Mouse (Mus musculus) kidney, postnatal 4 days (tissue): ENCODE measurements around the gene Ick.
"Not testable (repeated sequence)": the region's sequence is repeated elsewhere in the genome, so short reads cannot be mapped to it uniquely, and the experiment has no call there.

Experiments used
- DNase-seq, 2 experiments: peaks; one replicate each; pipeline ENCODE4 v3.0.0; 2021; ENCODE audit warnings: mixed read lengths in 2 of 2

The Ick gene

DNA sequence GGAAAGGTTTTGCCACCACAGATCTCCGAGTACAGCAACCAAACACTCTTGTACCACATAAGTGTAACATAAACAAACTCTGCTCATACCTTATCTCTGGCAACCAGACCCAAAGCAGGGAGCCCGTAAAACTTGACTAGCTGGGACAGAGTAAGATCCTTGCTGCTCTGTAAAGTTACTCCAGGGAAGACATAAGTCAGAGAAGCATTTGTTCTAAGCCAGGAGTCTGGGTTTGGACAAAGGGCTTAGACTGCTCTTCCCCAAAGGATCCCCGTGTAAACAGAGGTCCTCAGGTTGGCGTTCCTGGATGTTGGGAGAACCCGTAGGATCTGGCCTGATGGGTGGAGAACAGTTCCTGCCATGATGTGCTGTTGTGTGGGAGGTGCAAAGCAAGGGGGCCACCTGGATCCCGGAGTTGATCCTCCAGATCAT lies 3.5 kb upstream of the Ick start:
- DNase-seq: no peak

DNA sequence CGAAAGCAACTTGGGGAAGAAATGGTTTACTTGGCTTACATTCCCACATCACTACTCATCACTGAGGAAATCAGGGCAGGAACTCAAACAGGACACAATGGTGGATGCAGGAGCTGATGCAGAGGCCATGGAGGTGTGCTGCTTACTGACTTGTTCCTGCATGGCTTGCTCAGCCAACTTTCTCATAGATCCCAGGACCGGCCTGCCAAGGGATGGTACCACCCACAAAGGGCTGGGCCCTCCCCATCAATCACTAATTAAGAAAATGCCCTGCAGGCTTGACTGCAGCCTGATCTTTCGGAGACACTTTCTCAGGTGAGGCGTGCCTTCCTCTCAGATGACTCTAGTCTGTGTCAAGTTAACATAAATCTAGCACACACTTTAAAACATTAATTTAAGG lies 2.2 kb upstream of the Ick start:
- peak in 1 of 2 experiments; percentile 31 for DNase-seq

DNA sequence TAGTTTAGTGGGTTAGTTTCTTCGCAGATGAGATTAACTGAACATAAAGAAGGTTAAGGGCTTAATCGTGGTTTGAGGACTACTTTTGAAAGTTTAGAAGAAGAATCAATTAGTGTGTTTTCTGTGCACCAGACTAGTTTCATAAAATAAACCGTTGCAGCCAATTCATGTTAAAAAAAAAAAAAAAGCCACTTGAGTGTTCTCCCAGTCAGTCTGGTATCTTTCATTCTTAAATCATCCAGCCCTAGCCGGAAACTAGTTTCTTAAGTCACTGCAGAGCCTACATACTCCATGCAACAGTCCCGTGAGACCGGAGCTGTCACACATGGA lies 1.4 kb upstream of the Ick start:
- no peak for DNase-seq

DNA sequence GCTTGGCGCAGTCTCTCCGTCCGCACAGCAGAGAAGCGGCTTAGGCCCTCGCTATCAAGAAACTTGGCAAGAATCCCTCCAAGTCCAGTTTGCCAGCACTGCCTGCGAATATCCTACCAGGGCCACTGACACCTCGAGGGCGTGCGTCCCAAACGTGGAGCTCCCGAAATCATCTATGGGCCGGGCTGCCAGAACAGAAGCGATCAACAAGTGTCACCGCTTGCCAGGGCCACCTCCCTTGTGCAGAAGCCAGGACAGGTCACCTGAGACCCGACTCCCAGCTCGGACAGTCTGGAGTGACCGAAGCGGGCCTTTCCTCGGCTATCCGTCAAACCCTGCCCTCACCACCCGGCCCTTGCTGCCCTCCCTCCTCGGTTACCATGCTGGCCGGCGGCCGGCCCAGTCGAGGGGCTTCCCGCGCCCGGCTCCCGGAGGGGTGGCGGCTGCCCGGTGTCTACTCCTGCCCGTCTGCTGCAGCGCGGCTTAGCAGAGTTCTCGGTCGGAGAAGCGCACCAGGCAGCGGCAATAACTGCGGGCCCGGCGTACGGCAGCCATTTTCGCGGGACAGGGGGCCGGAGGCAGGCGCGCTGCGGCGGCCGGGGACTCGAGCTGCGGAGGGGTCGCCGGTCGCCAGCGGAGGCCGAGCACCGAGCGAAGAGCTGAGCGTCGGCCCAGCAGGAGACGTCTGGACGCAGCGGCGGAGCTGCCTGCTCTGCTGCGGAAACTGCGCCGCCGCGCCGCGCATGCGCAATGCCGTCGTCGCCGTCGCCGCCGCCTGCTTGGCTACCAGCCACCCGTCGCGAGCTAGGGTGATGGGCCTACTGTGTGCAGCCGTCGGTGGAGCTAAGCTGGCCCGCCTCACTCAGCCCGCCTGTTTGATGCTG lies 838 bp upstream of the Ick start:
- DNase-seq: peak; percentile 85 to 90

DNA sequence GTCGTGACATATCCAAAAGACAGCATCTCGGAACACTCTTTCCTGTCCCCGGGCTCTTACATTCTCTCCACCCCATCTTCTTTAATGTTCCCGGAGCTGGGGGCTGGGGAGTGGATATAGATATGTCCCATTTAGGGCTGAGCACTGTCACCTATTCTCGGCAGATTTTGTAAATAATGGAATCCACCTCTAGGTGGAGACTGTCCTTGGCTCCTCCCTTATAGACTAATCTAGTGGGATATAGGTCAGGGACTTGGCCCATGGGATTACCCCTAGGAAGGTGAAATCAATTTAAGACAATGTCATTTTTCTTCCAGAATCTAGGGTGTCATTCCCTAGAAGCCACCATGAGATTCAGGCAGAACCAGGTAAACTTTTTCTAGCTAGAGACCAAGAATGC lies 664 bp downstream of the Ick start:
- no peak for DNase-seq

DNA sequence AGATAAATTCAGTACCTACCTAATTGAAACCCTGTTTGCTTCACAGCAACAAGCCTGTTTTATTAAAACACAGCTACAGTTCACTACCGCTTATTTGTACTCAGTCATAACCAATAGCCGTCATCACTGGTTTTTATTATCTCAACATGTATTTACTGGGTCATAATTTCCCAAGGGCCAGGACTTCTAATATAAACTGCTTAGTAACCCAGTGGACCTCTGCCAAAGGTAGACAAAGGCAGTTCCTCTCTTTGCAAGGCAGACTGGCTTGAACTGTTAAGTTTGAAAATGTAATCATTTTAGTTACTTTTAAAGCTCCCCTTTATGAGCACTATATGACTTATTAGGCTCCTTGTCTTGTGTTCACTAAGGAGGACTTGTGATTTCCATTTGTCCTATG lies 2.5 kb downstream of the Ick start:
- DNase-seq: no peak

DNA sequence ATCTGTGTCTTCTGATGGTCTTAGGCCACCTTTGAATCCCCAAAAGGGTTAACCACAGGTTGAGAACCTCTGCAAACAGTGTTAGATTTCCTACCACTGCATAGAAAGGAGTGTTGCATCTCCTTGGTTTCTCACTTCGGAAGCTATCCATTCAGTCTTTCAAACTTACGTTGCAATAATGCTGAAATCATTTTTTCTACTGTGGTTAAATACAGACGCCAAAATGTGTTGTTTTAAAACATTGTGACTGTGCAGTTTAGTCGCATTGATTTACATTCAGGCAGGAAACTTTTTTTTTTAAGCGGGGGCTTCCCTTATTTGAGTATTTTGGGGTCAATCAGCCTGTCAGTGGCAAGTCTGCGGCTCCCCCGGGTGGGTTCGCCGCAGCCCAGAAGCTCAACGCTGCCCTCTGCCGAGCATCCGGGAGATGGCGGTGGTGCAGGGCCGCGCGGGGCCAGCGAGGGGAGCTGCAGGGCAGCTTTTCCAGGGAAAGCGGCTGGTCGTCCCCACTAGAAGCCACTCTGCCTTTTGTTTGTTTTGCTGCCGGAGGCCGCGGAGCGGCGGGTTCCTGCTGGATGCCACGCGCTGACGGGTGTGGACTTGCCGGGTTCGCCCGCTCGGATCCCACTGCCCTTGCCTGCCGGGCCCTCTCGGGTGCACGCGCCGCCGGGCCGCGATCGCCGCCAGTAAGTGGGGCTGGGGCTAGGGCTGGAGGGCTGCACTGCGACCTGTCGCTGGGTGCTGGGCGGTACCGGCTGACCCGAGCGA lies 4.0 kb downstream of the Ick start:
- peak; percentile 95 to 96 for DNase-seq

DNA sequence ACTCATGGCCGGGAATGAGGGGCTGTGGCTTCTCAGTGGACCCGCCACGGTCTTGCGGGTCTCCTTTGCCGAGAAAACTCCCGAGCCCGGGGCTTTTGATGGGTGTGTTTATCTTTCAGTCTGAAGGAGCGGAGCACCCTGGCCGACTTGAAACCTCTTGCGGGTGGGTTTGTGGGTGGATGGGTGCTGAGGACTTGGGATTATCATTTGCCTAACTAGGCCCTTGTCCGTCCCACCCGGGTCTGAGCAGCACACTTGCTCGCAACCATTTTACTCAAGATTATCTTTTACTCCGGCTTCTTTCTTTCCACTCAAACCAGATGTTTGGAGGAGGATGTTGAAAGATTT lies 4.5 kb downstream of the Ick start:
- DNase-seq: no peak

DNA sequence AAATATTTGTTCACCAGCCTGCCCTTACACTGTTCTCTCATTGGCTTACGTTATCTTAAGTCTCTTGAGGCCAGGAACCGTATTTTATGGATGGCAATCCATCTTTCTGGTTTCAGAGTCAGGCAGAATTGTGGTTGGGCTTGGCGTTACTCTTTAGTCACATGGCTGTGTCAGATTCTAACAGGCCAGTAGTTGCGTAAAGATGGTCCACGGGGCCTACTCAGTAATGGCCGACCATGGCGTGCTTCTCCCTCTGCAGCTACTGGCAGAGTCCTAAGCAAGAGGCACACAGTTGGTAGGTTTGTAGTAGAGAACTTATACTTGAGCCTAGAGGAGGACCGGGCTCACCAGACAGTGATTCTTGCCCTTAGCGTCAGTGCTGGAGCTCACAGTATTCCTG lies 6.8 kb downstream of the Ick start:
- DNase-seq: peak in 1 of 2 experiments; percentile 36

DNA sequence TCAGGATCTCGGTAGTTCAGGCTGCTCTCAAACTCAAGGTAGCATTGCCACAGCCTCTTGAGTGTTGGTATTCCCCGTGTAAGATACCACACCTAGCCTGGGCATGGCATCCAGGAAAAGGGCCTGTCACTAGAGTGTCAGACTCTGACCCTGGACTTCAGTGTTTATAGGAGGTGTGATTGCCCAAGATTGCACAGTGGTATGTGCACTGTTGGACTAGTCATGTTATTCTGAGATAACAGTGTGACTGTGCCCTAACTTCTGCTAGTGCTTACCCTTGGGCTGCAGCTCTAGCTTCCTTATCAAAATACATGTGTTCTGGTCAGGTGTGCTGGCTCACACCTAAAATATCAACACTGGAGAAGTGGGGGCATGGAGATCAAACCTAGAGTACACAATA lies 8.7 kb downstream of the Ick start:
- no peak for DNase-seq

DNA sequence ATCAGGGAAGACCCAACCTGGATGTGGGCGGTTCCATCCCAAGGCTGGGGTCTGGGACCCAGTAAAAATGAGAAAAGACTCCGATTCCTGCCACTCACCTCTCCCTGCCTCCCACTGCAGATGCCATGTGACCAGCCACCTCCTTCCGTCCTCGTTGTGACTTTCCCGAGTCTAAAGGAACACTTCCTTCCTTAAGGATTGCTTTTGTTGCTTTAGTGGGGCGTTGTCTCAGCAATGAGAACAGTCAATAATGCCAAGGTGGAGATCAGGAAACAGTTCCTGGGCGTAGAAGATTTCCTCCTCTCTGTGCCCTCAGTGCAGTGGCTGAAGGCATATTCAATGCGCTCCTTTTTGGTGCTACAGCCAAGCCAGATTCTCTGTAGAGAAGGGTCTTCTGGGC lies 12.4 kb downstream of the Ick start:
- DNase-seq: no peak

DNA sequence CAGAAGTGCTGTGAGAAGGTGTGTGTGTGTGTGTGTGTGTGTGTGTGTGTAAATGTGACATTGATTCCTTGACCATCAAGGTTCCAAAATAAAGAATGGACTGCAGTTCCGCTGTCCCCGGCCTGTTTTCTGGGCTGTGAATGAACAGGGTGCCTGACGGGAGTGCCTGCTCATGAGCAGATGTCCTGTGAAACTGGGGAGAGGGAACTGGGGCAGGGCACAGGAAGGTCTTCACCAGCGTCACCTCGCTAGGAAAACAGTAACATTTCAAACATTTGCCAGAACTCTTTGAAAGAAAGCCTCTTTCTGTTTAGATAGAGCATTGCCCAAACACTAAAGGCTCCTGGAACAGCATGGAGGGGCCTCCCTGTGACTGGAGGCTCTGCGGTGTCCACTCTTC lies 13.0 kb downstream of the Ick start:
- no peak for DNase-seq

DNA sequence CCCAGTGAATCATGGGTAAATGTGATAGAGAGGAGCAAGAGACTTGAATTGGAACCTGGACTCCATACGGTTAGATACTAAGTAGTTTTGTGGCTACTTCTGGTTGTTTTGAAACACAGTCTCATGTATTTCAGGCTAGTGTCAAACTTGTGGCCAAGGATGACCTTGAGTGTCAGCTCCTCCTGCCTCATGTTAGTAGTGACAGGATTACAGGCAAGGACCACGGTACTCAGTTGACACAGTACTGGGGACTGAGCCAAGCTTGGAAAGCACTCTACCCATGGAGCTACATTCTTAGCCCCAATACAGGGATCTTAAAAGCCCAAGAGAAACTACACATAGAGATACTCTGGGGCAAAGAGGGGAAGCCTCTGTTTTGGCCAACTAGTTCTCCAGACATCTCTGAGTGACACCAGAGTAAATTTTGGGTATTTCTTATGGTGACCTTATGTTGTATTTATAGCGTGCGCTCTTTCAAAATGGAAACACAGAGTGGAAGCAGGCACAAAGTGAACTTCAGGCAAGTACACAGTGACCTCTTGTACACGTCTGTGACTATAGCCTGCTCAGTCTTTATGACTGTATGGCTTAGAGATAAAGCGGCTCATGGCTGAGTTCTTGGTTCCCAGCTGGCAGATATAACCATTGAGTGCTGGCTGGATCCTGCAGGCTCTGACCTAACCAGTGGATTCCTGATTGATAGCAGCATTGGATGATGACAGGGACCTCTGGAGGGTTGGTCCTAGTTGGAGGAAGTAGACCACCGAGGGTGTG lies 14.1 kb downstream of the Ick start:
- DNase-seq: no peak

DNA sequence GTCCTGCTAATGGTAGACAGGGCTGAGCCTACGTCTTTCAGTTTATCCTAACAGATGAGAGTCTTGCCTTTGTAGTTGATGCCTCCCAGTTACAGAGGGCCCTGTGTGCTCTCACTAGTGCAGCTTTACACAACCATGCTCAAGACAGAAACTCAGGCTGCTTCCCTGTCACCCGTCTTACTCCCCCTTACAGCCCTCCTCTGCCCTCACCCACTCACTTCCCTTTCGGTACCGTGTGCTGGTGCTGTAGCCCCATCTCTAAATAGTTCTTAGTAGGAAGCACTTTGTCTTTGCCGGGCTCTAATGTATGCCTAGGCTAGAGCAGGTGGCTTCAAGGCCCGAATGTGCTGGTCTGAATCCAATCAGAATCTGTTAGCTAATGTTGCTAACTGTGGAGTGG lies 15.3 kb downstream of the Ick start:
- no peak for DNase-seq

DNA sequence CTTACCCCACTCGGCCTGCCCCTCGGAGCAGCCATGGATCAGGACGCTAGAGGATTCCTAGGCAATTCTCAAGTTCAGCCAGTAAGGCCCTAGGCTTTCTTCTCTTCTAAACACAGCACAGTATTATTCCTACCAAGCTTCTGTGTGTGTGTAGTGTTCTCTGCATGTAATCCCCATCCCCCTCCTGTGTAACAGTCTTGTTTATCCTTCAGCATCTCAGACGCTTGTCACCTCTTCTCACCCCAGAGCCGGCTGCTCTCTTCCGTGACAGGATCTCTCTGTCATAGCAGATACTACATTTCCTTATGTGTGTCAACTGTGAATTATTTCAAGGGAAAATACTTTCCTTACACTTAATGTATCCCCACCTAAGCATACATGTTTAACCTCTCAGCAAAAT lies 17.0 kb downstream of the Ick start:
- DNase-seq: no peak

DNA sequence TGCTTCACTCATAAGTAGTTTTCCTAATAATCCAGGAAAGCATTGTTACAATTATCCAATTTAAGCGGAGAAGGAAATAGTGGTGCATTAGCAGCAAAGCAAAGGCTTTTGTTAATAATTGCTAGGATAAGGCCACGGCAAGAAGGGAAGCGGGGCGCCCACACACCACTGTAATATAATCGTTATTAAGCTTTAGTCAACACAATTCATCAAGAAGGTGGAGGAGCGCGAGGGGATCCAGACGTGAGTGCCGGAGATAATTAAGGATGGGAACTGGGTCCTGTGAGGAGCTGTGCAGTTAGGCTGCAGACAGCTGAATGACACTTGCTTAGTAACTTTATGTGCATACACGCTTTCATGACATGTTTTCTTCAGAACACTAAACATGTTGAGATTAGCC lies 17.7 kb downstream of the Ick start:
- DNase-seq: no peak

DNA sequence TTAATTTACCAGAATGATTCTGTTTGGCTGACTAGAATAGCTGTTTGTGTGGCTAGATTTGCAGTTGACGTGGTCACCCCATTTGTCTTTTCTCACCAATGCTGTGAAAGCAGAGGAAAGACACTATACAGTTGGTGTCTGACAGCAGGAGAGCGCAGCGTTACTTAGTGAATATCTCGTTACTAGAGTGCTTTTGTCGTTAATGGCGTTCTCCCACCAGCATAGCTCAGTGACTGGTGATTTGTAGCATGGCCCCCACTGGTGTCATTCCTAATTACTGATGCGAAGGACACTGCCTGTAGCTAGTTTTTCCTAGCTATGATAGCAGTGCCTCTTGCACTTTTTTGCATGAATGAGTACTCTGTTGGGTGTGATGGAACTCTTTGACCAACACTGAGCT lies 26.7 kb downstream of the Ick start:
- no peak for DNase-seq

DNA sequence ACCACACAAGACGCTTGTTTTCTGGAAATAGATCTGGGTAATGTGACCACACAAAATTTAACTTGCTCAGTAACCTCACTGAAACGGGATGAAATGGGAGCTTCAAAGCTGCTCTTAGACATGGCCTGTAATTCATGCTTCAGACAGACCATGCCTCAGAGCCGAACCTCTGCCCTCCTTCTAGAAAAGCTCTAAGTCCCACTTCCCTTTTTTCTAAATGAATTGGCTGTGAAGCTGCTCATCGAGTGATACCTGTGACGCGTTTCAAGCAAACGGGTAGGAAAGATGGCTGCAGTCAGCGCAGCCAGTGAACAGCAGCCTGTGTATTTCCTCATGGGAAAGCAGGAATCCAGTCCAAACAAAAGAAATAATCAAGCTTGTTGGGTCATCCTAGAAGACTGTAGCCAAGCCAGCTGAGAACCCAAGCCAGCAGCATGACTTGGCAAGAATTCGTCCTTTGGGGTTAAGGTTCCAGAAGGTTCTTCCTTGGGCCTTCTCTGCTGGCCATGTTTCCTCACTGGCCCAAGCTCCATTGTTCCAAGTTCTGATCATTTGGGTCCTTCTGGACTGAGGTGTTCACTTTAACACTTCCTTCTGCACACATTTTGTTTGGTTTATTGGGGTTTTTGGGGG lies 29.2 kb downstream of the Ick start:
- DNase-seq: no peak

DNA sequence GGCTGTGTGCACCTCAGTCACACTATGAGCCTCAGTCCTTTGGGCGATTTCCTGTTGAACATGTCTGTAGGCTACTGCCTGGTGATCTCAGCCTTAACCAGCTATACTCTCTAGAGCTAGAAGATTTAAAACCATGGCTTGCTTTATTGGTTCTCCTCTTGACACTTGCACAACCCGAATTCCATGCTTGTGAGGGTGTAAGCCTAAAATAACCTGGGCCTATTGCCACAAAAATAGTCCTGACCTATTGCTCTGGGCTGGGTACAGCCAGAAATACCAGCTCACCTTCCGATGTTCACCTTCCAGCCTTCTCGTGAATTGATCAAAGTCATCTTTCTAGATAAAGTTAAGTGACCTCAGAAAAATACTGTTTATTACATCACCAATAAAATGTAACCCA lies 30.5 kb downstream of the Ick start:
- DNase-seq: no peak

DNA sequence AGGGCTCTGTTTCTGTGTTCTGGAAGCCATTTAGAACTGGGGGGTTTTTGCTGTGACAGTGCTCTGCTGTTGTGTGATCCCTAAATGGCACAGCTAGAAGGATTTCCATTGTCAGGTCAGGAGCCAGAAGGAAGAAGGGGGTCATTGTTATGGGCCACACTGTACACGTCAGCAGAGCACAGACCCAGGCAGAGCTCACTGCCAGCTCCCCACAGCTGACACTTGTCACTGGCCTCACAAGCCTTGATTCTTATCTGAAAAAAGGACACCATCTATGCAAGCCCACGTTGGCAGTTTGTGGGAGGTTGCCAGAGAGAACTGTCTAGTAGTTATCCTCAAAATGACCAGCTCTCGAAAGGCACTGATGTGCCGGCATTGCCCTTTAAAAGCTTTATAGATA lies 37.1 kb downstream of the Ick start:
- DNase-seq: no peak

DNA sequence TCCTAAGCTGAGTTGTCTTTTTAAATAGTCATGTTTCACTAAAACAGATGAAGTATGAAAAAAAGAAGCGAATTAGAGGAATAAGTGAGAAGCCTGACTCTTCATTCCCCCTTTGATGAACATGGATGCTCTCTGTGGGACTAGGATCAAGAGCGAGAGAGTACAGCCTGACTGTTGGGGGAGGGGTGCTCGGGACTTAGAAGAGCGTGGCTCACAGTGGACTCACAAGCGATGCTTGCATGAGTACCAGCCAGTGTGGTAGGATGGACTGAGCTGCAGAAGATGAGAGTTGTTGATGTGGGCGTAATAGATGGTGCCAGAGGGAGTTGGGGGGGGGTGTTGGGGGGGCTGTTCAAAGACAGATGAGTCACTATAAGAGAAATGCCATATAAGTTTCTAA lies 37.6 kb downstream of the Ick start:
- DNase-seq: no peak

DNA sequence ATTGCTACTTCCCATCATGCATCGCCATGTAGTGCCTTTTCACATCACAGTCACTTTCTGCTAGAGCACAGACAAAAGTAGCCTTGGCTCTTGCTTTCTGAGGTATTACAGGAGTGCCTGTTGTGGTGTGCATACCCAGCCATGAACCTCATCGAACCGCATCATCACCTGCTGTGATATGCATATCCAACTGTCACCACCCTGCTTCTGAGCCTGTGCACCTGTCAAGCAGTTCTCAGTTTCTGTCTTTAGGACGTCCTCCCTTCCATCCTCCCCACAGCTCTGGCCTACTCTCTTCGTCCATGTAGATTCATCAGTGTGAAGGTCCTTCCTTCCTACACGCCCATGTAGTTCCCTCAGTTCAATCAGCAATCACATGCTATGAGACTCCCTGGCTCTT lies 39.2 kb downstream of the Ick start:
- DNase-seq: no peak

DNA sequence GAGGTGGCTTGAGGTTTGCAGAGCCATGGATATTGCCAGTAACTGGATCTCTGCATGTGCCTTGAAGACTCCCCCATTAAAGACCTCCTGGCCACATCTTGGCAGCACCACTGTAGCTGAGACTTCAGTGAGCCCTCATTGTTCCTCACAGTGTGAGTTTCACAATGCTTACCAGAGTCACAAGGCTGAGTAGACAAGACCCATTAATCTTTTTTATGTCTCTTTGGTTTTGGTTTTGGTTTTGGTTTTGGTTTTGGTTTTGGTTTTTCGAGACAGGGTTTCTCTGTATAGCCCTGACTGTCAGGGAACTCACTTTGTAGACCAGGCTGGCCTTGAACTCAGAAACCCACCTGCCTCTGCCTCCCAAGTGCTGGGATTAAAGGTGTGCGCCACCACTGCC lies 40.8 kb downstream of the Ick start:
- DNase-seq: not testable (repeated sequence)
